Mouse (Mus musculus) B cell, adult 67 days (primary cell): Measurements from ENCODE around the gene Serpina1b. TPM values are rescaled to one million over a fixed set of nuclear protein-coding genes. Genes with fewer than 3 reads are reported as not detected.

Experiments
- total RNA-seq, 2 experiments: library from RNA; stranded (reverse); gene quantifications; 4 replicates each; pipeline ENCODE4 v1.2.4; 2023

Serpina1b gene
- not detected for total RNA-seq

DNA sequence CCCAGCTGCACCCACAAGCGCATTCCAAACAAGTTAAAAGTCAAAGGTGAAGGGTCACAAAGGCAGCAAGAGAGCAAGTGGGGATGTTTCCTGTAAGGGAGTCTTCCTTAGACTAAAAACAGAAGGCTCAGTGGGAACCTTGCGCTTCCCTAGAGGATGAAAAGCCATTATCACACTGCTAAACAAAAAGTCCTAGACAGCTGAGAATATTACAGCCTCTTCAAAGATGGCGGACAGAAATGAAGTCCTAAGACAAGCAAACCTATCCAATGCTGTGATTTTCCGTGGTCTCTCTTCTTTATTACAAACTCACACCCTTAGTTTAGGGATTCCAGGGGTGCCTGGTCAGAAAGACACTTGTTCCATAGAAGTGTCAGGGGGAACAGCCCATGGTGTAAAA is at the start of gene Serpina1b:
TSS of gene Serpina1b (minus strand) at position 101 of the 400 bp plus-strand sequence.

DNA sequence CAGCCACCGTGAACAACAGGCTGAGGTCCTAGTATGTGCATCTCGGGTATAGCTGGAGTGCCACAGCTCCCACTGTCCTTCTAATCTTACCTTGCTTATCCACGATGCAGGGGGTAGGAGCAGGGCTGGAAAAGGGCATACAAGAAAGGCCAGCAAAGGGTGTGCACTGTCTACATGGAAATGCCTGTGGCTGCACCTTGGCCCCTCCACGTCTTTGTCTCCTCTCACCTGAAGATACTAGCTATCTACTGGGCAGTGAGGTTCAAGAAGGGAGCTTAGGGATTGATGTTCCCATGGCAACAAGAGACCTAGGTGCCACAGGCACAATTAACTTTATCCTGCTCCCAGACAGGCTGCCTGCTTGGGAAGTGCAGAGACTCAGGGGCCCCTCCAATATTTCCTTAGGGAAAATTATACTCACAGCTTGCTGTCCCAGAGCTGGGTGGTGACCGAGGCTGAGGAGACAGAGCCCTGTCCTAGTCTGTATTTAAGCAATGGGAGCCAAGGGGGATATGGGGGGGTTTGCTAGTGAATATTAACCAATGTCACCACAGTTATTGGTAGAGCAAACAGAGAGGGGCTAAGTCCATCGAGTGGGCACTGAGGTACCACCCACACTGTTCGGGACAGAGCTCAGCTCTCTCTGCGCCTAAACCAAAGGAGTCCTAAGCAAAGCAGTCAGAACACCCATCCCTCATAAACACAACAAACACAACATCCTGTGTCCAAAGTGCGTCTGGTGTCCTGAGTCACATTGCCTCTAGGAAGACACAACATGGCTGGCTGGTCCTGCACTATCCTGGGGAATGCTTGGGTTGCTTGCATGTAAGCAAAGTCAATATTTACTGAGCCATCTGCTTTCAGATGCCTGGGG is 33.2 kb upstream of the Serpina1b start, which contains the start of gene Serpina1a:
TSS of gene Serpina1a (minus strand) at position 462 of the 874 bp plus-strand sequence.

DNA sequence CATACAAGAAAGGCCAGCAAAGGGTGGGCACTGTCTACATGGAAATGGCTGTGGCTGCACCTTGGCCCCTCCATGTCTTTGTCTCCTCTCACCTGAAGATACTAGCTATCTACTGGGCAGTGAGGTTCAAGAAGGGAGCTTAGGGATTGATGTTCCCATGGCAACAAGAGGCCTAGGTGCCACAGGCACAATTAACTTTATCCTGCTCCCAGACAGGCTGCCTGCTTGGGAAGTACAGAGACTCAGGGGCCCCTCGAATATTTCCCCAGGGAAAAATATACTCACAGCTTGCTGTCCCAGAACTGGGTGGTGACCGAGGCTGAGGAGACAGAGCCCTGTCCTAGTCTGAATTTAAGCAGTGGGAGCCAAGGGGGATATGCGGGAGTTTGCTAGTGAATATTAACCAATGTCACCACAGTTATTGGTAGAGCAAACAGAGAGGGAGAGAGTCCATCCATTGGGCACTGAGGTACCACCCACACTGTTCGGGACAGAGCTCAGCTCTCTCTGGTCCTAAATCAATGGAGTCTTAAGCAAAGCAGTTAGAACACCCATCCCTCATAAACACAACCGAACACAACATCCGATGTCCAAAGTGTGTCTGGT is 56.8 kb downstream of the Serpina1b start, which contains the start of gene Serpina1d:
TSS of gene Serpina1d (minus strand) at position 347 of the 606 bp plus-strand sequence.

DNA sequence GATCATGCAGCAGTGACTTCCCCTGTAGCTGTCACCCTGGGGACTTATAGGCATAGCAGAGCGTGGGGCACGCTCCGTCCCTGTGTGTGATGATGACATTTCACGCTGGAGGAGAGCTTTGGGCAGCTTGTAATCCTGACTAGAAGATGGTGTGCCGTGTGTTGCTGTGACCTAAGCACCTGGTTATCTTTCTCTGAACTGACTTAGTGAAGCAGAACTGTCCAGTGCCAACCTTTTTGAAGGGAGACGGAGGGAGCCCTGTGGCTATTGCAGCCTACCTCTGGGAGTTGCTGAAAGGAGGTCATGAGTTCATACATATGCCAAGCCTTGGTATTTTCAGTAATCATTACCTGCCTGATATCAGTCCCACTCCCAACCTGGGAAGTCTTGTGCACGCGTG is 134.7 kb downstream of the Serpina1b start, which contains the start of gene Serpina1f:
TSS of gene Serpina1f (minus strand) at position 101 of the 400 bp plus-strand sequence.

Other genes with a start within 250 kb of the Serpina1b start
- not detected for gene Serpina10, start 198.9 kb downstream of the Serpina1b start, total RNA-seq
- not detected for gene Serpina6, start 173.2 kb downstream of the Serpina1b start, total RNA-seq
- not detected for gene Serpina16, start 154.2 kb downstream of the Serpina1b start, total RNA-seq
- gene Serpina1f, start 134.8 kb downstream of the Serpina1b start, total RNA-seq: not detected
- gene Serpina1d, start 56.8 kb downstream of the Serpina1b start, total RNA-seq: not detected
- not detected for gene Serpina1a, start 33.2 kb upstream of the Serpina1b start, total RNA-seq
- not detected for gene Serpina1c, start 74.5 kb upstream of the Serpina1b start, total RNA-seq
- gene Serpina1e, start 128.6 kb upstream of the Serpina1b start, total RNA-seq: not detected
- not detected for gene Serpina11, start 159.6 kb upstream of the Serpina1b start, total RNA-seq
- not detected for gene Serpina9, start 183.4 kb upstream of the Serpina1b start, total RNA-seq
- gene Serpina12, start 214.1 kb upstream of the Serpina1b start, total RNA-seq: not detected